Mouse (Mus musculus): ENCODE data around the gene Ntng1. TPM values are rescaled to one million over a fixed set of nuclear protein-coding genes. Genes with fewer than 3 reads are reported as not detected.

Ntng1 gene
- polyA plus RNA-seq, 2 experiments = 5.7 to 7.4 TPM

- Histone ChIP-seq H3K9me3 (ENCODE audit: control insufficient read depth, low read length) (no peaks in the 10 kb centered on the region), H3K4me1 (ENCODE audit: control insufficient read depth, insufficient read depth, low read length) (0 out of 2 replicates have a peak, but pooled peaks cover 7% of the 10 kb centered on the region), H3K36me3 (ENCODE audit: control insufficient read depth, insufficient read depth, low read length) (0 out of 2 replicates have a peak, but pooled peaks cover 2% of the 10 kb centered on the region), H3K4me3 (replicated peaks; ENCODE audit: low read length) (no peak overlapping the region), H3K4me2 (replicated peaks; ENCODE audit: low read depth, low read length, severe bottlenecking) (no peak overlapping the region), H3K27me3 (ENCODE audit: control insufficient read depth, insufficient read depth, low read length) (no peaks in the 10 kb centered on the region), H3K9ac (ENCODE audit: low read depth, low read length, severe bottlenecking) (no peak overlapping the region), H3K27ac (replicated peaks; ENCODE audit: low read depth, low read length) (no peak overlapping the region)
- WGBS = 64% methylated on average over 8 of the region's 8 CpGs
- DNase-seq (ENCODE audit: low spot score) (no peak), ATAC-seq (ENCODE audit: low FRiP score, low read depth) (no peak)
- no peak for TF ChIP-seq POLR2A (IDR thresholded peaks at IDR 0.05; ENCODE audit: borderline replicate concordance, extremely low read depth, insufficient read depth, insufficient read length)
Measured at GRCm38 (mm10) chr3:110132289-110132688, 11.5 kb downstream of the Ntng1 start.

GRCm38 (mm10) chr3:110131043-110131891 lies 12.5 kb downstream of the Ntng1 start:
- 0 out of 2 replicates have a peak, but pooled peaks cover 2% of the 10 kb centered on the region for H3K36me3 ChIP-seq (ENCODE audit: control insufficient read depth, insufficient read depth, low read length)
- H3K4me3 ChIP-seq (replicated peaks; ENCODE audit: low read length) = no peak overlapping the region
- H3K27me3 ChIP-seq (ENCODE audit: control insufficient read depth, insufficient read depth, low read length) = no peaks in the 10 kb centered on the region
- 0 out of 2 replicates have a peak, but pooled peaks cover 7% of the 10 kb centered on the region for H3K4me1 ChIP-seq (ENCODE audit: control insufficient read depth, insufficient read depth, low read length)
- no peaks in the 10 kb centered on the region for H3K9me3 ChIP-seq (ENCODE audit: control insufficient read depth, low read length)
- no peak for DNase-seq (ENCODE audit: low spot score)
- H3K4me2 ChIP-seq (replicated peaks; ENCODE audit: low read depth, low read length, severe bottlenecking) = no peak overlapping the region
- no peak for ATAC-seq (ENCODE audit: low FRiP score, low read depth)
- no peak for TF ChIP-seq POLR2A (IDR thresholded peaks at IDR 0.05; ENCODE audit: borderline replicate concordance, extremely low read depth, insufficient read depth, insufficient read length)
- no peak overlapping the region for H3K27ac ChIP-seq (replicated peaks; ENCODE audit: low read depth, low read length)
- no peak overlapping the region for H3K9ac ChIP-seq (ENCODE audit: low read depth, low read length, severe bottlenecking)
- 56% methylated on average over 18 of the region's 18 CpGs for WGBS

- H3K9ac ChIP-seq (ENCODE audit: low read depth, low read length, severe bottlenecking) = no peak overlapping the region
- no peaks in the 10 kb centered on the region for H3K4me1 ChIP-seq (ENCODE audit: control insufficient read depth, insufficient read depth, low read length)
- no peak for TF ChIP-seq POLR2A (IDR thresholded peaks at IDR 0.05; ENCODE audit: borderline replicate concordance, extremely low read depth, insufficient read depth, insufficient read length)
- no peaks in the 10 kb centered on the region for H3K36me3 ChIP-seq (ENCODE audit: control insufficient read depth, insufficient read depth, low read length)
- no peak overlapping the region for H3K27ac ChIP-seq (replicated peaks; ENCODE audit: low read depth, low read length)
- H3K27me3 ChIP-seq (ENCODE audit: control insufficient read depth, insufficient read depth, low read length) = no peaks in the 10 kb centered on the region
- H3K9me3 ChIP-seq (ENCODE audit: control insufficient read depth, low read length) = no peaks in the 10 kb centered on the region
- H3K4me3 ChIP-seq (replicated peaks; ENCODE audit: low read length) = no peak overlapping the region
- 60% methylated on average over 6 of the region's 6 CpGs for WGBS
- DNase-seq (ENCODE audit: low spot score) (no peak), ATAC-seq (ENCODE audit: low FRiP score, low read depth) (no peak)
- H3K4me2 ChIP-seq (replicated peaks; ENCODE audit: low read depth, low read length, severe bottlenecking) = no peak overlapping the region
Measured at GRCm38 (mm10) chr3:110129607-110130006, 14.2 kb downstream of the Ntng1 start.

GRCm38 (mm10) chr3:110105982-110106381 lies 37.8 kb downstream of the Ntng1 start:
- no peak for TF ChIP-seq POLR2A (IDR thresholded peaks at IDR 0.05; ENCODE audit: borderline replicate concordance, extremely low read depth, insufficient read depth, insufficient read length)
- H3K36me3 ChIP-seq (ENCODE audit: control insufficient read depth, insufficient read depth, low read length) = no peaks in the 10 kb centered on the region
- WGBS = 37% methylated on average over 2 of the region's 2 CpGs
- H3K4me2 ChIP-seq (replicated peaks; ENCODE audit: low read depth, low read length, severe bottlenecking) = no peak overlapping the region
- no peak overlapping the region for H3K4me3 ChIP-seq (replicated peaks; ENCODE audit: low read length)
- no peak for DNase-seq (ENCODE audit: low spot score)
- no peaks in the 10 kb centered on the region for H3K9me3 ChIP-seq (ENCODE audit: control insufficient read depth, low read length)
- no peak for ATAC-seq (ENCODE audit: low FRiP score, low read depth)
- no peak overlapping the region for H3K27ac ChIP-seq (replicated peaks; ENCODE audit: low read depth, low read length)
- H3K27me3 ChIP-seq (ENCODE audit: control insufficient read depth, insufficient read depth, low read length) = no peaks in the 10 kb centered on the region
- H3K9ac ChIP-seq (ENCODE audit: low read depth, low read length, severe bottlenecking) = no peak overlapping the region
- no peaks in the 10 kb centered on the region for H3K4me1 ChIP-seq (ENCODE audit: control insufficient read depth, insufficient read depth, low read length)

GRCm38 (mm10) chr3:110094407-110094806 lies 49.4 kb downstream of the Ntng1 start:
- 74% methylated on average over 2 of the region's 2 CpGs for WGBS
- ATAC-seq (ENCODE audit: low FRiP score, low read depth) (no peak), DNase-seq (ENCODE audit: low spot score) (no peak)
- TF ChIP-seq POLR2A (IDR thresholded peaks at IDR 0.05; ENCODE audit: borderline replicate concordance, extremely low read depth, insufficient read depth, insufficient read length) = no peak
- H3K9ac ChIP-seq (ENCODE audit: low read depth, low read length, severe bottlenecking) = no peak overlapping the region
- no peaks in the 10 kb centered on the region for H3K27me3 ChIP-seq (ENCODE audit: control insufficient read depth, insufficient read depth, low read length)
- no peaks in the 10 kb centered on the region for H3K9me3 ChIP-seq (ENCODE audit: control insufficient read depth, low read length)
- H3K27ac ChIP-seq (replicated peaks; ENCODE audit: low read depth, low read length) = no peak overlapping the region
- no peak overlapping the region for H3K4me2 ChIP-seq (replicated peaks; ENCODE audit: low read depth, low read length, severe bottlenecking)
- H3K36me3 ChIP-seq (ENCODE audit: control insufficient read depth, insufficient read depth, low read length) = no peaks in the 10 kb centered on the region
- no peaks in the 10 kb centered on the region for H3K4me1 ChIP-seq (ENCODE audit: control insufficient read depth, insufficient read depth, low read length)
- H3K4me3 ChIP-seq (replicated peaks; ENCODE audit: low read length) = no peak overlapping the region
